Mouse (Mus musculus): ENCODE data around the gene Iars2. TPM values are rescaled to one million over a fixed set of nuclear protein-coding genes. Genes with fewer than 3 reads are reported as not detected.

The Iars2 gene
- polyA plus RNA-seq, 1 experiment from 2014 or later, result 29.1 TPM

DNA sequence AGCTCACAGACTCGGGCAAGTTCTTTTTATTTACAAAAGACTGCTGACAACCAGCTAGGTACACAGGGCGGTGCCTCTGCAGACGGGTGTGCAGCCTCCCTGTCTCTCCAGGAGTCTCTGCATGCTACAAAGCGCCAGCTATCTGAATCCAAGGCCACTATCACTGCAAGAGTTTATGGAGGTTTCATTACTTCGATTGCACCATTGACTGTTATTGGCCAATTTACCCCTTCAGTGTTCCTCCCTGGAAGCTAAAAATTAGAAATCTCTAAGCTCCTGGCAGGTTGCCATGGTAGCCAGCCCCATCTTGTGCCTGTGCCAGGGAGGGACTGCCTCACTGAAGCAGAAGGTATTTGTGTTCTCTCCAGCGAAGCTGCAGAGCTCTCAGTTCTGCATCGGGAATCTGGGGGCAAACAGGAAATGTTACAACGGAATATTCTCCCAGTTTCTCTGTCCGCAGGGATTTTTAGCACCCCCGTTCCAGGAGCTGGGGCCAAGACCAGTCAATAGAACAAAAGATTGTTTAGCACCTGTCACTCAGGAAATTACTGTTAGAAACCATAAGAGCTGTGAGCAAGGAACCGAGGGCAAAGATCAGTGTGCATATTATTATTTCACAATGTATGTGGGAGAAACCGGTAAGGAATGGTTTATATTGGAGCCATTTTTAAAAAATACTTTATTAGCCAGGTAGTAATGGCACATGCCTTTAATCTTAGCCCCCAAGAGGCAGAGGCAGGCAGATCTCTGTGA is 75.9 kb downstream of the Iars2 start:
- no peaks in the 10 kb centered on the region for H3K9me3 ChIP-seq (replicated peaks; ENCODE audit: control insufficient read depth, low read length)
- 85% methylated on average over 12 of the region's 12 CpGs for WGBS
- H3K4me3 ChIP-seq (ENCODE audit: low read depth, low read length), result no peak overlapping the region
- no peaks in the 10 kb centered on the region for H3K27me3 ChIP-seq (ENCODE audit: control insufficient read depth, insufficient read depth, low read length)
- no peak overlapping the region for H3K9ac ChIP-seq (replicated peaks; ENCODE audit: low read length)
- DNase-seq (ENCODE audit: low spot score) (no peak), ATAC-seq (replicated peaks; ENCODE audit: insufficient number of reproducible peaks, low FRiP score, low TSS enrichment, low read depth) (no peak)
- no peaks in the 10 kb centered on the region for H3K4me1 ChIP-seq (ENCODE audit: control insufficient read depth, insufficient read depth, low read length)
- H3K27ac ChIP-seq (replicated peaks; ENCODE audit: low read depth, low read length), result no peak overlapping the region
- H3K4me2 ChIP-seq (ENCODE audit: low read depth, low read length), result no peak overlapping the region
- peaks cover 3% of the 10 kb centered on the region; the same call in 1 of the 2 replicates for H3K36me3 ChIP-seq (replicated peaks; ENCODE audit: control insufficient read depth, insufficient read depth, low read depth, low read length)

GRCm38 (mm10) chr1:185252351-185252750 is 76.8 kb downstream of the Iars2 start:
- DNase-seq (ENCODE audit: low spot score) (no peak), ATAC-seq (replicated peaks; ENCODE audit: insufficient number of reproducible peaks, low FRiP score, low TSS enrichment, low read depth) (no peak)
- no peaks in the 10 kb centered on the region for H3K4me1 ChIP-seq (ENCODE audit: control insufficient read depth, insufficient read depth, low read length)
- no peak overlapping the region for H3K9ac ChIP-seq (replicated peaks; ENCODE audit: low read length)
- H3K4me2 ChIP-seq (ENCODE audit: low read depth, low read length), result no peak overlapping the region
- H3K36me3 ChIP-seq (replicated peaks; ENCODE audit: control insufficient read depth, insufficient read depth, low read depth, low read length), result peaks cover 6% of the 10 kb centered on the region
- H3K27me3 ChIP-seq (ENCODE audit: control insufficient read depth, insufficient read depth, low read length), result no peaks in the 10 kb centered on the region
- no peak overlapping the region for H3K27ac ChIP-seq (replicated peaks; ENCODE audit: low read depth, low read length)
- 93% methylated on average over 3 of the region's 3 CpGs for WGBS
- no peak overlapping the region for H3K4me3 ChIP-seq (ENCODE audit: low read depth, low read length)
- H3K9me3 ChIP-seq (replicated peaks; ENCODE audit: control insufficient read depth, low read length), result no peaks in the 10 kb centered on the region

DNA sequence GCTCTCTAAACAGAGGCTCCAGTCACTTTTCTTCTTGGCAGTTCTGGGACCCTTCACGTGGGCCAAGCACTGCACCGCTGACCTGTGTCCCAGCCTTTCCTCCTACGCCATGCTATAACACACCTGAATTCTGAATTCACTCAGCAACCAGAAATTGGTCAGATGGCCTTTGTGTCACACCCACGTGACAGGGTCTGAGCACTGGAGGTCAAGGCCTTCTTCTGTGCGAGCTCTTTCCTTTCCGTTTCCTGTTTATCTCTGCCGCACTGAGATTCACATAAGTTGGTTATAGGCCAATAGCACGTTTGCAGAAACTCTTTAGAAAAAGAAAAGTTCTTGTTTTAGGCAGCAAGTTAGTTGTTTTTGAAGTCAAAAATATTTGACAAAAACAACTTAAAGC is 80.5 kb downstream of the Iars2 start:
- Histone ChIP-seq H3K27ac (replicated peaks; ENCODE audit: low read depth, low read length) (no peak overlapping the region), H3K4me3 (ENCODE audit: low read depth, low read length) (no peak overlapping the region), H3K9me3 (replicated peaks; ENCODE audit: control insufficient read depth, low read length) (no peaks in the 10 kb centered on the region), H3K36me3 (replicated peaks; ENCODE audit: control insufficient read depth, insufficient read depth, low read depth, low read length) (peaks cover 6% of the 10 kb centered on the region), H3K27me3 (ENCODE audit: control insufficient read depth, insufficient read depth, low read length) (no peaks in the 10 kb centered on the region), H3K9ac (replicated peaks; ENCODE audit: low read length) (no peak overlapping the region), H3K4me2 (ENCODE audit: low read depth, low read length) (no peak overlapping the region), H3K4me1 (ENCODE audit: control insufficient read depth, insufficient read depth, low read length) (no peaks in the 10 kb centered on the region)
- DNase-seq (ENCODE audit: low spot score) (no peak), ATAC-seq (replicated peaks; ENCODE audit: insufficient number of reproducible peaks, low FRiP score, low TSS enrichment, low read depth) (no peak)
- 85% methylated on average over 8 of the region's 8 CpGs for WGBS

GRCm38 (mm10) chr1:185247429-185248085 is 81.6 kb downstream of the Iars2 start:
- no peak for ATAC-seq (replicated peaks; ENCODE audit: insufficient number of reproducible peaks, low FRiP score, low TSS enrichment, low read depth)
- no peaks in the 10 kb centered on the region for H3K4me1 ChIP-seq (ENCODE audit: control insufficient read depth, insufficient read depth, low read length)
- H3K4me2 ChIP-seq (ENCODE audit: low read depth, low read length), result no peak overlapping the region
- no peak for DNase-seq (ENCODE audit: low spot score)
- H3K27me3 ChIP-seq (ENCODE audit: control insufficient read depth, insufficient read depth, low read length), result no peaks in the 10 kb centered on the region
- WGBS, result 85% methylated on average over 20 of the region's 20 CpGs
- H3K36me3 ChIP-seq (replicated peaks; ENCODE audit: control insufficient read depth, insufficient read depth, low read depth, low read length), result peaks cover 5% of the 10 kb centered on the region
- H3K9me3 ChIP-seq (replicated peaks; ENCODE audit: control insufficient read depth, low read length), result no peaks in the 10 kb centered on the region
- no peak overlapping the region for H3K9ac ChIP-seq (replicated peaks; ENCODE audit: low read length)
- H3K27ac ChIP-seq (replicated peaks; ENCODE audit: low read depth, low read length), result no peak overlapping the region
- no peak overlapping the region for H3K4me3 ChIP-seq (ENCODE audit: low read depth, low read length)

- no peak overlapping the region for H3K27ac ChIP-seq (replicated peaks; ENCODE audit: low read depth, low read length)
- no peak for ATAC-seq (replicated peaks; ENCODE audit: insufficient number of reproducible peaks, low FRiP score, low TSS enrichment, low read depth)
- H3K4me2 ChIP-seq (ENCODE audit: low read depth, low read length), result no peak overlapping the region
- no peak overlapping the region for H3K4me3 ChIP-seq (ENCODE audit: low read depth, low read length)
- H3K9ac ChIP-seq (replicated peaks; ENCODE audit: low read length), result no peak overlapping the region
- peaks cover 2% of the 10 kb centered on the region; the same call in 1 of the 2 replicates for H3K36me3 ChIP-seq (replicated peaks; ENCODE audit: control insufficient read depth, insufficient read depth, low read depth, low read length)
- DNase-seq (ENCODE audit: low spot score), result no peak
- 70% methylated on average over 5 of the region's 7 CpGs for WGBS
- no peaks in the 10 kb centered on the region for H3K27me3 ChIP-seq (ENCODE audit: control insufficient read depth, insufficient read depth, low read length)
- H3K4me1 ChIP-seq (ENCODE audit: control insufficient read depth, insufficient read depth, low read length), result no peaks in the 10 kb centered on the region
- H3K9me3 ChIP-seq (replicated peaks; ENCODE audit: control insufficient read depth, low read length), result no peaks in the 10 kb centered on the region
Observed at GRCm38 (mm10) chr1:185245456-185245855, 83.7 kb downstream of the Iars2 start.

DNA sequence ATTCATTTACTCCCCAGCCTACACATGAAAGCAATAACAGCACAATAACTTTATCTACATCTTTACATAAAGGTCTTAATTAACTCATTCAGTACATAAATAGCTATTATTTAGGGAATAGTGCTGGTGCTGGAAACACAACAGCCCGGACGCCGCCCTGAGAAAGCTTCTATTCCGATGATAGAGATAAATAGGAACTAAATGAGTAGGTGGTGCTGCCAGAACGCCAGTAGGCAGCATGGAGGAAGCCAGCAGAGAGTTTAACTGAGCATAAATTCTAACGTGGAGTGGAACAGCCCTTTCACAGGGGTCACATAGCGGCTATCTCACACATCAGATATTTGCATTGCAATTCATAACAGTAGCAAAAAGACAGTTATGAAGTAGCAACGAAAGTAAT is 86.2 kb downstream of the Iars2 start:
- H3K4me2 ChIP-seq (ENCODE audit: low read depth, low read length), result no peak overlapping the region
- no peak overlapping the region for H3K4me3 ChIP-seq (ENCODE audit: low read depth, low read length)
- 90% methylated on average over 8 of the region's 8 CpGs for WGBS
- H3K9ac ChIP-seq (replicated peaks; ENCODE audit: low read length), result no peak overlapping the region
- no peaks in the 10 kb centered on the region for H3K9me3 ChIP-seq (replicated peaks; ENCODE audit: control insufficient read depth, low read length)
- no peak for ATAC-seq (replicated peaks; ENCODE audit: insufficient number of reproducible peaks, low FRiP score, low TSS enrichment, low read depth)
- H3K27me3 ChIP-seq (ENCODE audit: control insufficient read depth, insufficient read depth, low read length), result no peaks in the 10 kb centered on the region
- no peaks in the 10 kb centered on the region for H3K4me1 ChIP-seq (ENCODE audit: control insufficient read depth, insufficient read depth, low read length)
- peaks cover 2% of the 10 kb centered on the region for H3K36me3 ChIP-seq (replicated peaks; ENCODE audit: control insufficient read depth, insufficient read depth, low read depth, low read length)
- DNase-seq (ENCODE audit: low spot score), result no peak
- no peak overlapping the region for H3K27ac ChIP-seq (replicated peaks; ENCODE audit: low read depth, low read length)

DNA sequence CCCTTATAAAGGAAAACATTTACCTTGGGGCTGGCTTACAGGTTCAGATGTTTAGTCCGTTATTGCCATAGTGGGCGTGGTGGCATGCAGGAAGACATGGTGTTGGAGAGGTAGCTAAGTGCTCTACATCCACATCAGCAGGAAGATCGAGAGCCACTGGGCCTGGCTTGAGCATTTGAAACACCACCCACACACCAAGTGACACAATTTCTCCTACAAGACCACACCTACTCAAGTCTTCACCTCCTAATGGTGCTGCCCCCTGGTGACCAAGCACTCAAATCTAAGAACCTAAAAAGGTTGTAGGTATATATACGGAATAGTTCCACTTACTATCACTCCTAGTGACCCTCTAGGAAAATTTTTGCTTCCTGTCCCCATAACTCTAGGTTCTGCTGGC is 92.7 kb downstream of the Iars2 start:
- Histone ChIP-seq H3K4me3 (ENCODE audit: low read depth, low read length) (no peak overlapping the region), H3K27me3 (ENCODE audit: control insufficient read depth, insufficient read depth, low read length) (no peaks in the 10 kb centered on the region), H3K9me3 (replicated peaks; ENCODE audit: control insufficient read depth, low read length) (no peaks in the 10 kb centered on the region), H3K4me2 (ENCODE audit: low read depth, low read length) (no peak overlapping the region), H3K27ac (replicated peaks; ENCODE audit: low read depth, low read length) (no peak overlapping the region), H3K4me1 (ENCODE audit: control insufficient read depth, insufficient read depth, low read length) (no peaks in the 10 kb centered on the region), H3K9ac (replicated peaks; ENCODE audit: low read length) (no peak overlapping the region), H3K36me3 (replicated peaks; ENCODE audit: control insufficient read depth, insufficient read depth, low read depth, low read length) (no peaks in the 10 kb centered on the region; the same call in 1 of the 2 replicates)
- WGBS, result 90% methylated on average over 4 of the region's 4 CpGs
- DNase-seq (ENCODE audit: low spot score), result no peak
- ATAC-seq (replicated peaks; ENCODE audit: insufficient number of reproducible peaks, low FRiP score, low TSS enrichment, low read depth), result no peak

DNA sequence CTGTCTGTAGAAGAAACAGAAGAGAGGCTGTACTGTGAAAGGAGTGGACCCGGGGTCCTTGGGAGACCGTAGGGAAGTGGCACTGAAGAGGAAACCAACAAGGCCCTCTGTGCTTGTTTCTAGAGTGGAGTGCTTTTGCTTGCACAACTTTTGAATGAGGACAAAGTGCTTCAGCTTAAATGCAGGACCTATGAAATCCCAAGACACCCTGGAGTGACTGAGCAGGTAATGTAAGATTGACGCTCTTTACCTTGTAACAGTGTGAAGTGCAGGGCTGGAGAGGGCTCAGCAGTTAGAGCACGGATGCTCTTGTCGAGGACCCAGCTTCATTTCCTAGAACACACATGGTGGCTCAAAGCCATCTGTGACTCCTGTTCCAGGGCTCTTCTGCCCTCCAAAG is 93.4 kb downstream of the Iars2 start:
- Histone ChIP-seq H3K9me3 (replicated peaks; ENCODE audit: control insufficient read depth, low read length) (no peaks in the 10 kb centered on the region), H3K4me3 (ENCODE audit: low read depth, low read length) (no peak overlapping the region), H3K4me2 (ENCODE audit: low read depth, low read length) (no peak overlapping the region), H3K4me1 (ENCODE audit: control insufficient read depth, insufficient read depth, low read length) (no peaks in the 10 kb centered on the region), H3K27ac (replicated peaks; ENCODE audit: low read depth, low read length) (no peak overlapping the region), H3K27me3 (ENCODE audit: control insufficient read depth, insufficient read depth, low read length) (no peaks in the 10 kb centered on the region), H3K9ac (replicated peaks; ENCODE audit: low read length) (no peak overlapping the region), H3K36me3 (replicated peaks; ENCODE audit: control insufficient read depth, insufficient read depth, low read depth, low read length) (no peaks in the 10 kb centered on the region; the same call in 1 of the 2 replicates)
- WGBS, result 94% methylated on average over 5 of the region's 5 CpGs
- ATAC-seq (replicated peaks; ENCODE audit: insufficient number of reproducible peaks, low FRiP score, low TSS enrichment, low read depth), result no peak
- no peak for DNase-seq (ENCODE audit: low spot score)
